Mouse (Mus musculus): ENCODE results near the gene Svs3b. TPM values are rescaled to one million over a fixed set of nuclear protein-coding genes. Genes with fewer than 3 reads are reported as not detected.

Svs3b gene
- not detected in 2 replicates for total RNA-seq (2023)

DNA sequence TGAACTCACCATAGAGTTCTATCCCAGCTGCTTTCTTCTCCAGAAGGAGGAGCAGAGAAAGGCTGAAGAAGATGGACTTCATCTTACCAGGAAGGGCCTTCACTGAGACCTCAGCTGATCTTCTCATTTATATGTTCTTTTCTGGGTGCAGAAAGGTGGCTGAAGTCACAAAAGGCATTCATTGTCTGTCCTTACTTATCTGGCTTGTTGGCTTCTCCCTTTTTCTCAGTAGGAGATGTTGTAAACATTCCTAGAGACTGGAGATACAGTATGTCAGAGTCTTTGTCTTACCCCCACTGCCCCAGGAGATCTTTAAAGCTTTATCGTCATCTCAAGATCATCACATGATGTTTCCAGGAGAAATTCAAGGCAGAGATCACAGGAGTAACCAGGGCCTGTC, at the start of gene Svs3b:
Gene Svs3b, minus strand, starts transcription at position 101 of the 400 bp plus-strand sequence.

DNA sequence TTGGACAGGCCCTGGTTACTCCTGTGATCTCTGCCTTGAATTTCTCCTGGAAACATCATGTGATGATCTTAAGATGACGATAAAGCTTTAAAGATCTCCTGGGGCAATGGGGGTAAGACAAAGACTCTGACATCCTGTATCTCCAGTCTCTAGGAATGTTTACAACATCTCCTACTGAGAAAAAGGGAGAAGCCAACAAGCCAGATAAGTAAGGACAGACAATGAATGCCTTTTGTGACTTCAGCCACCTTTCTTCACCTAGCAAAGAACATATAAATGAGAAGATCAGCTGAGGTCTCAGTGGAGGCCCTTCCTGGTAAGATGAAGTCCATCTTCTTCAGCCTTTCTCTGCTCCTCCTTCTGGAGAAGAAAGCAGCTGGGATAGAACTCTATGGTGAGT, 32.5 kb upstream of the Svs3b start, which contains the start of gene Svs3a:
Gene Svs3a, plus strand, starts transcription at position 301 of the 400 bp plus-strand sequence.

DNA sequence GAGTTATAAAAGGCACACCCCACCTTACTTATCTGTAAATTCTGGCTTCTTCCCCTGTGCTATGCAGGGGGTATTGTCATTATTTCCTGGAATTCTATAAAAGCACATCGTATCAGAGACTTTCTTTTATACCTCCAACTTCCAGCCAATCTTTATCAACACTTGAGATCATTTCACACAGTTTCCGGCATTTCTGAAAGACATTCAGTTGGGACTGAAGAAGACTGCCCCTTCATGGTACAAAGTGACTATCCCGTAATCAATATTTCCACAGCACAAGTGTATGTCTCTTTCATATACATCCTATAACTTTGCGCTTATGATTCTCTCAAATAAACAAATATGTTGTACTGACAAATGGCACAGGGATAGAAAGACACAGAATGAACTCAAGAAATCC, 21.9 kb upstream of the Svs3b start, which contains the start of gene Svs4:
Gene Svs4, minus strand, starts transcription at position 101 of the 400 bp plus-strand sequence.

DNA sequence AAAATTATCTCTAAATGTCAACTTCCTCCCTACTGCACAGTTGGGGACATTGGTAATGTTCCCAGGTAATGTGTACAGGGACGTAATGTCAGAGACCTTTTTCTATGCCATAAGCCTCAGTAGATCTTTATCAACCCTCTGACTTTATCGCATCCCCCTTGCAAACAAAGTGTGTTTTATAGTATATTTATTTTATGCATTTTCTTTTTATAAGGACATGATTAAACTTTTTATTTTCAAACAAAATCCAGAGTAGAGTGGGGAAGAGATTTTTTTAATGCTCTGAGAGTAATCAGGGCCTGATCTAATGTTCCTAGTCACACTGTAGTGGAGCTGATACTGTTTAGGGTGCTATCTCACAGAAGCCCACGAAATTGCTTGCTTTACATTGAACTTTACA, 18.1 kb downstream of the Svs3b start, which contains the start of gene Svs2:
Gene Svs2, minus strand, starts transcription at position 101 of the 400 bp plus-strand sequence.

DNA sequence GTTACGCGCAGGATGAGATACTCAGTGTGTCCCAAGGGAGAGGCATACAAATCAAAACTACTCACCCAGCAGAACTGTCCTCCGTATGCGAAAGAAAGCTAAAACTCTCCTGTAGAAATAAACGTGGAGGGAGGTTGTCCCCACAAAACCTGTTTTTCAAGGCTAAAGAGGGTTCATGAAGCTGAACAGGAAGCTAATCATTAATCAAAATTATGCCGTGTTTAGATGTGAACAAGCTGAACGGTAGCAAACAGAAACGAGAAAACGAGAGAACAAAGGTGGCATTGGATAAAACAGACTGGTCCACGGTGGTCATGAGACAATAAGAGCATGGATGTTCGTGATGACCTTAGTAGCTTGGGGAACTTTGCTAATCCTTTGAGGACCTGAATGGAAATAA, 34.9 kb downstream of the Svs3b start, which contains the start of gene Wfdc15b:
Gene Wfdc15b, minus strand, starts transcription at position 139 of the 400 bp plus-strand sequence.

Other genes starting within 250 kb of the Svs3b start
- 17.3 and 24.3 TPM in 2 replicates for gene Pabpc1l, start 231.2 kb downstream of the Svs3b start, total RNA-seq (2023)
- 146 and 165 TPM in 2 replicates for gene Stk4, start 186.3 kb downstream of the Svs3b start, total RNA-seq (2023)
- 38.4 and 51.3 TPM in 2 replicates for gene Tomm34, start 185.5 kb downstream of the Svs3b start, total RNA-seq (2023)
- not detected in 2 replicates for gene Kcns1, start 85.5 kb downstream of the Svs3b start, total RNA-seq (2023)
- gene Wfdc5, start 73.9 kb downstream of the Svs3b start, total RNA-seq (2023): not detected in 2 replicates
- gene Wfdc12, start 66.0 kb downstream of the Svs3b start, total RNA-seq (2023): not detected in 2 replicates
- not detected in 2 replicates for gene Wfdc15a, start 56.5 kb downstream of the Svs3b start, total RNA-seq (2023)
- not detected in 2 replicates for gene Wfdc15b, start 35.0 kb downstream of the Svs3b start, total RNA-seq (2023)
- gene Svs2, start 18.2 kb downstream of the Svs3b start, total RNA-seq (2023): not detected in 2 replicates
- gene Svs4, start 21.8 kb upstream of the Svs3b start, total RNA-seq (2023): not detected in 2 replicates
- not detected in 2 replicates for gene Svs3a, start 32.6 kb upstream of the Svs3b start, total RNA-seq (2023)
- gene Svs6, start 60.1 kb upstream of the Svs3b start, total RNA-seq (2023): not detected in 2 replicates
- gene Svs5, start 76.1 kb upstream of the Svs3b start, total RNA-seq (2023): not detected in 2 replicates
- 705 and 906 TPM in 2 replicates for gene Slpi, start 132.5 kb upstream of the Svs3b start, total RNA-seq (2023)
- not detected in 2 replicates for gene Rbpjl, start 146.5 kb upstream of the Svs3b start, total RNA-seq (2023)
- not detected in 2 replicates for gene Matn4, start 148.5 kb upstream of the Svs3b start, total RNA-seq (2023)
- 1.4 and 5.3 TPM in 2 replicates for gene Sdc4, start 187.2 kb upstream of the Svs3b start, total RNA-seq (2023)
- gene Sys1, start 200.3 kb upstream of the Svs3b start, total RNA-seq (2023): 32.7 and 33.5 TPM in 2 replicates
- 0.63 TPM in 1 of 2 replicates, not detected in the other for gene Gm20458, start 204.3 kb upstream of the Svs3b start, total RNA-seq (2023)
- not detected in 2 replicates for gene Trp53tg5, start 217.1 kb upstream of the Svs3b start, total RNA-seq (2023)
- 2.1 and 3.2 TPM in 2 replicates for gene Dbndd2, start 229.5 kb upstream of the Svs3b start, total RNA-seq (2023)
- gene Pigt, start 240.9 kb upstream of the Svs3b start, total RNA-seq (2023): 42.1 and 46.4 TPM in 2 replicates